Mouse (Mus musculus) WW6 (cell line): ENCODE measurements around the gene M1ap.

ENCODE experiments used
- DNase-seq: peaks from one replicate; pipeline ENCODE4 v3.0.0-alpha.2; 2013; ENCODE audit warnings: low read depth, low spot score

Gene M1ap

DNA sequence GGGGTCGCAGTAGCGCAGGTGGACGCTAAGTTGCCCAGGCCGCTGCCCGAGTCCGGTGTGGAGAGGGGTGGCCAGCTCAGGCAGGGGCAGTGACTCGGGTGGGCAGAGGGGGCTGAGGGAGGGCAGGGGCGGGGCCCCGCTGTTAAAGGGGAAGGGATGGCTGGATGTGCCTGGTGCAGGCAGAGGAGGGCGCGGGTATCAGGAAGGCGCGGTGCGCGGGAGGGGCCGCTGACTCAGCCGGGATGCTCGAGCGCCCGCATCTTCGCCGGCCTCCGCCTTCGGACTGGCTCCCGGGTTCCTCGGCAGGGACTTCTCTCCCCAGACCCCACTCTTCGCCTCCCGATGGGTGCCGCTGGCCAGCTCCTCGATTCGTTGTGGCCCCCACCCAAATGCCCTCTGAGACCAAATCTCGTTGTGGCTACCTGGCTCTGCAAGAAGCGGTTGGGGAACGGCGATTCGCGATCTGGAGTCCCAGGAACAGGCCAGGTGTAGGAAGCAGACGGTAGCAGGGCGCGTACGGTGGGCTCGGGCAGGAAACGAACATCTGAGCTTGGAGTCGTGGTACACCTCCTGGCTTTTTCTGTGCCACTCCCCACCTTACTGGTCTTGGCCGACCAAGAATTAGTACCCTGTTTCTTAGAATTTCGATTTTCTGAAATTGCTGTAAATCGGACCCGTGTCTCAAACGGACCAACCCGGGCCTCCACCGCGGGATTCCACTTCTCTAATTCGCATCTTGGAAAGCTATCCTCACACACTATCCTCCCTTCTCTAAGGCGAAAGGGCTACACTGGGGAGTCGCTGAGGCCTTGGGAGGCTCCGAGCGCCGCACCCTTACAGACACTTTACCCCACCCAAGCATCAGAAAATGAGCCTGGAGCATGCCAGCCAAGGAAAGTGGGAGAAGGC, 123.9 kb downstream of the M1ap start:
- DNase-seq = no peak

DNA sequence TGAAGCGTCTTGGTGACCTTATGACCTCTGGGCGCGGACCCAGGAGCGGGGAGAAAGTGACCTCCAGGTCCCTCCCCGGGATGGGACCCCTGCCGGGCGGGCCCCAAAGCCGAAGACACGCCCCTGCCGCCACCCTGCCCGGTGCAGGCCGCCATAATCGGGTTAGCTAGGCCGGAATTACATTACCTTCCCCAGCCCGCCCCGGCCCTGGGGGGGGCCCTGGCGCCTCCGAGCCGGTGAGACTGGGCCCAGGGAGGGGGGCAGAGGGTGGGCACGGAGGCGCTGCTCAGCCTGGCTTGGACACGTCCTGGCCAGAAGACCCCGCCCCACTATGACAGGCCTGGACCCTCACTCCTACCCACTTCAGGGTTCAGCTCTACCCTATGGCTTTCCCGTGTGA, 124.5 kb downstream of the M1ap start:
- DNase-seq = no peak

DNA sequence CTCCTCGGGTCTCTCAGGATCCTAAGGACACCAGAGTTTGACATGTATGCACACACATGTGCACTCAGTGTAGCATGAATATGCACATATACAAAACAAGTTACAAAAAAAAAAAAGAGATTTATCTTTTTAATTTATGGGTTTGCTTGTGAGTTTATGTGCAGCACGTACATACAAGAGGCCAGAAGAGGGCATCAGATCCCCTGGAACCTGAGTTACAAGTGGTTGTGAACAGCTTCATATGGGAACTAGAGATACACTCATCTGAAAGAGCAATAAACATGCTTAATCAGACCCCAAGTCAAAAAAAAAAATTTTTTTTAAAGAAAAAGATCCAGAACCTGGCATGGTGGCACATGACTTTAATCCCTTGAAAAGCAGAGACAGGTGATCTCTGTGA, 128.3 kb downstream of the M1ap start:
- no peak for DNase-seq

DNA sequence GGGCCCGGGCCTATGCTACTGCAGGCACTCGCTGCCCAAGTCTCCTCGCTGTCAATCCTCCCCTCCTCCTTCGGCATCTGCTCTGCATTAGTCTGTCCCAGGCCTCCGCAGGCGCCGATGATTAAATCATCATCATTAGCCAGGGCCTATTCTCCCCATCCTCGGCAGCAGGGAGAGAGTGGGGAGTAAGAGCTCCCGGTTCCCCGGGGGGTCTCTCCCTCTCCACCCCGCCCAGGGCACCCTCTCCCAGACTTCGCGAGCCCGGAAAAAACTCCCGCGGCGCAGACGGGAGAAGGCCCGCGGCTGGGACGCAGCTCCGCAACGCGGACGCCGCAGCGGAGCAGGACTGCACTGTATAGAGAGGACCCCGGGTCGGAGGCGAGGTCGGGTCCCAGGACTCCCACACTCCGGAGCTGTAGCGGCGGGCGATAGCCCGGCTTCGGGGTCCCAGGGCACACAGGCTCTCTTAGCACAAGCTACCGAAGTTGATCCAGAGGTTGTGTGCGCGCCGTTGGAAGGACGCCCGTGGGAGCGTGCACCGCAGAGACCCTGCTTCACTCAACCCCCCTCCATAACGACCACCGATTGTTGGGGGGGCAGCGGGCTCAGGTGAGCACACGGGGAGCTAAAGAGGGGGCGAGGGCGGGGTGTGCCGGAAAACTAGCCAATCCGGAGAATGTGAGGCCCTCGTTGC, 131.1 kb downstream of the M1ap start, which contains the start of gene Pcgf1:
Gene Pcgf1, plus strand, starts transcription at position 240 of the 694 bp plus-strand sequence.
- no peak for DNase-seq

DNA sequence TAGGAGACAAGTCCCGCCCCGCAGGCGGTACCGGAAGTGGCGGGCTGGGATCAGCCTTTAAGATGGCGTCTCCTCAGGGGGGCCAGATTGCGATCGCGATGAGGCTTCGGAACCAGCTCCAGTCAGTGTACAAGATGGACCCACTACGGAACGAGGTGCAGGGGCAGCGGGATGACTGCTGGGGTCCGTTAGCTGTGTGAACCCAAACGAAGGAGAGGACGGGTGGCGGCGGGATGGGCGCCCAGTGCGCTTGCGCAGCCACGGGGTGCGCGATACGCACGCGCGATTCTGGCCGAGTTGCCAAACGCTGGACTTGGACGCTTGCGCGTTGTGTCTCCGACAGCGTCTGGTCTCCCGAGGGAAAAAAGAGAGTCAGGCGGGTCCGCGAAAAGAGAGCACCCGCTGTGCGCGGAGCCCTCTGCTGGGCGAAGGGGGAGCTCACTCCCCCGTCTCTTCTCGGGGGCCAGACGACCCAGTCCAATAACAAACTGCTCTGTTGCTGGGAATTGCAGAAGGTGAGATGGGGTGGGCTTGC, 131.7 kb downstream of the M1ap start:
- peak; percentile 93 for DNase-seq
